Mouse (Mus musculus): ENCODE data around the gene Tmc3. TPM values are rescaled to one million over a fixed set of nuclear protein-coding genes. Genes with fewer than 3 reads are reported as not detected.

The Tmc3 gene
- polyA plus RNA-seq, 1 experiment from 2014 or later, result 0.33 TPM

GRCm38 (mm10) chr7:83640581-83640980 is 55.9 kb downstream of the Tmc3 start:
- no peaks in the 10 kb centered on the region for H3K27me3 ChIP-seq (replicated peaks; ENCODE audit: control insufficient read depth, insufficient read depth, low read length)
- no peaks in the 10 kb centered on the region; the same call in 1 of the 2 replicates for H3K36me3 ChIP-seq (ENCODE audit: control insufficient read depth, insufficient read depth, low read length)
- H3K27ac ChIP-seq (ENCODE audit: low read depth, low read length), result no peak overlapping the region
- WGBS, result 89% methylated on average over 5 of the region's 5 CpGs
- no peak for ATAC-seq
- H3K4me3 ChIP-seq (ENCODE audit: low read length), result no peak overlapping the region
- H3K9me3 ChIP-seq (ENCODE audit: control insufficient read depth, low read length), result no peaks in the 10 kb centered on the region
- no peak overlapping the region for H3K9ac ChIP-seq (ENCODE audit: low read depth, low read length)
- no peaks in the 10 kb centered on the region for H3K4me1 ChIP-seq (ENCODE audit: control insufficient read depth, insufficient read depth, low read depth, low read length)
- no peak overlapping the region for H3K4me2 ChIP-seq (ENCODE audit: low read length)

GRCm38 (mm10) chr7:83641163-83641562 is 56.4 kb downstream of the Tmc3 start:
- H3K36me3 ChIP-seq (ENCODE audit: control insufficient read depth, insufficient read depth, low read length), result no peaks in the 10 kb centered on the region; the same call in 1 of the 2 replicates
- H3K4me2 ChIP-seq (ENCODE audit: low read length), result no peak overlapping the region
- H3K4me3 ChIP-seq (ENCODE audit: low read length), result no peak overlapping the region
- WGBS, result 62% methylated on average over 2 of the region's 2 CpGs
- H3K4me1 ChIP-seq (ENCODE audit: control insufficient read depth, insufficient read depth, low read depth, low read length), result no peaks in the 10 kb centered on the region
- no peaks in the 10 kb centered on the region for H3K27me3 ChIP-seq (replicated peaks; ENCODE audit: control insufficient read depth, insufficient read depth, low read length)
- ATAC-seq, result no peak
- H3K27ac ChIP-seq (ENCODE audit: low read depth, low read length), result no peak overlapping the region
- no peaks in the 10 kb centered on the region for H3K9me3 ChIP-seq (ENCODE audit: control insufficient read depth, low read length)
- no peak overlapping the region for H3K9ac ChIP-seq (ENCODE audit: low read depth, low read length)

DNA sequence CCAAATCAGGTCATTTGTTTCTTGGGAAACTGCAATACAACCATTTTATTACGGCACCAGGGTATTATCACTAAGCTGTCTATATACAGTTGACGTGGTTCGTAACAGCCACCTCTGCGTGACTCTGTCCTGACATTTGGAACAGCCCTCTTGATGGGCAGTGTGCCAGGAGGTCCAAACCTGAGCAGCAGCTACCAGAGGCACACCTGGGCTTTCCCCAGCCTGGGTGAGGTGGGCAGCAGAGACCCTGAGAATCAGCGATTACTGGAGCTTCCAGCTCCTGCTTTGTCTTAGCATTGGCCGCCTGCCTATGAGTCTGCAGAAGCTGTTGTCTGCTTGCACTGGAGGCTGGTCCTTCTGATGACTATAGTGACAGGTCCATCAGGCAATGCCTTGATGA is 58.9 kb downstream of the Tmc3 start:
- Histone ChIP-seq H3K4me1 (ENCODE audit: control insufficient read depth, insufficient read depth, low read depth, low read length) (no peaks in the 10 kb centered on the region), H3K4me2 (ENCODE audit: low read length) (no peak overlapping the region), H3K27me3 (replicated peaks; ENCODE audit: control insufficient read depth, insufficient read depth, low read length) (no peaks in the 10 kb centered on the region), H3K9me3 (ENCODE audit: control insufficient read depth, low read length) (no peaks in the 10 kb centered on the region), H3K27ac (ENCODE audit: low read depth, low read length) (no peak overlapping the region), H3K4me3 (ENCODE audit: low read length) (no peak overlapping the region), H3K9ac (ENCODE audit: low read depth, low read length) (no peak overlapping the region), H3K36me3 (ENCODE audit: control insufficient read depth, insufficient read depth, low read length) (no peaks in the 10 kb centered on the region; the same call in 1 of the 2 replicates)
- no peak for ATAC-seq
- 83% methylated on average over 6 of the region's 6 CpGs for WGBS

DNA sequence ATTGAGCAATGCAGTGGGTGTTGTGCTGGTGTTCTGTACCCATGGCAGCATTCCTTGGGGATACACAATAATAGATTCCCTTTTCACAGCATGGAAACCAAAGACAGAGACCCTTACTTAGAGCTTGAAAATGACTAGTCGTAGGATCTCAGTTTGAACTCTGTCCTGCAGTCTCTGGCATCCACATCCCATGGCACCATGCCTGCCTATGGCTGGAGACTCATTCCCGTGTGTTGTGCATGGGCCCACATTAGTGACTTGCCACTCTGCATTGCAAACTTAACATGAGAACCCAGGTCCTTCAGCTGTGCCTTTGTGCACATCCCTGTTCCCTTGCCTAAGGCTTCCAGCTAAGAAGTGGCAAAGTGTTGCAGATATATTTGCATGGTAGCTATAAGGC is 60.0 kb downstream of the Tmc3 start:
- no peak overlapping the region for H3K4me3 ChIP-seq (ENCODE audit: low read length)
- H3K36me3 ChIP-seq (ENCODE audit: control insufficient read depth, insufficient read depth, low read length), result no peaks in the 10 kb centered on the region; the same call in 1 of the 2 replicates
- H3K9me3 ChIP-seq (ENCODE audit: control insufficient read depth, low read length), result no peaks in the 10 kb centered on the region
- H3K9ac ChIP-seq (ENCODE audit: low read depth, low read length), result no peak overlapping the region
- no peaks in the 10 kb centered on the region for H3K4me1 ChIP-seq (ENCODE audit: control insufficient read depth, insufficient read depth, low read depth, low read length)
- no peaks in the 10 kb centered on the region for H3K27me3 ChIP-seq (replicated peaks; ENCODE audit: control insufficient read depth, insufficient read depth, low read length)
- no peak overlapping the region for H3K27ac ChIP-seq (ENCODE audit: low read depth, low read length)
- H3K4me2 ChIP-seq (ENCODE audit: low read length), result no peak overlapping the region
- no peak for ATAC-seq
- 70% methylated on average over 2 of the region's 2 CpGs for WGBS

DNA sequence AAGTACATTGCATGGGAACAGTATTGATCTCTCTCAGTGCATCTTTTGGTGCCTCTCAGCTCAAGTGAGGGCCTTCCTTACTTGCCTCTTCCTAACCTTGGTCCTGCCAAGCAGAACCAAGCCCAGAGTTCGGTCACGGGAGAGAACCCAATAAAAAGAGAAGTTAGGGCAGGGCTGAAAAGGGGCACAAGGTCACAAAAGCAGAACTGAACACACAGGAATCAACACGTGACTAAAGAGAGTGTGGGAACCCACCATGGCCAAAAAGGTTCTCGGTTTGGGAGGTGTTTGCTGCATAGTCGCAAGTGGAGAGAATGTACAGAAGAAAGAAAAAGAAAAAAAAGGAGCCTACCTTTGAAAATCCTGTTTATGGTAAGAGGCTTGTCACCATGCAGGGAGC is 60.7 kb downstream of the Tmc3 start:
- no peaks in the 10 kb centered on the region; the same call in 1 of the 2 replicates for H3K36me3 ChIP-seq (ENCODE audit: control insufficient read depth, insufficient read depth, low read length)
- no peak for ATAC-seq
- H3K4me1 ChIP-seq (ENCODE audit: control insufficient read depth, insufficient read depth, low read depth, low read length), result no peaks in the 10 kb centered on the region
- H3K4me3 ChIP-seq (ENCODE audit: low read length), result no peak overlapping the region
- WGBS, result 80% methylated on average over 5 of the region's 5 CpGs
- H3K27ac ChIP-seq (ENCODE audit: low read depth, low read length), result no peak overlapping the region
- no peaks in the 10 kb centered on the region for H3K27me3 ChIP-seq (replicated peaks; ENCODE audit: control insufficient read depth, insufficient read depth, low read length)
- H3K4me2 ChIP-seq (ENCODE audit: low read length), result no peak overlapping the region
- no peaks in the 10 kb centered on the region for H3K9me3 ChIP-seq (ENCODE audit: control insufficient read depth, low read length)
- no peak overlapping the region for H3K9ac ChIP-seq (ENCODE audit: low read depth, low read length)

GRCm38 (mm10) chr7:83648807-83649206 is 64.1 kb downstream of the Tmc3 start:
- H3K36me3 ChIP-seq (ENCODE audit: control insufficient read depth, insufficient read depth, low read length), result no peaks in the 10 kb centered on the region
- no peak overlapping the region for H3K9ac ChIP-seq (ENCODE audit: low read depth, low read length)
- WGBS, result 81% methylated on average over 7 of the region's 7 CpGs
- no peak overlapping the region for H3K4me3 ChIP-seq (ENCODE audit: low read length)
- H3K27me3 ChIP-seq (replicated peaks; ENCODE audit: control insufficient read depth, insufficient read depth, low read length), result no peaks in the 10 kb centered on the region
- H3K9me3 ChIP-seq (ENCODE audit: control insufficient read depth, low read length), result no peaks in the 10 kb centered on the region
- no peak overlapping the region for H3K4me2 ChIP-seq (ENCODE audit: low read length)
- no peak overlapping the region for H3K27ac ChIP-seq (ENCODE audit: low read depth, low read length)
- H3K4me1 ChIP-seq (ENCODE audit: control insufficient read depth, insufficient read depth, low read depth, low read length), result no peaks in the 10 kb centered on the region
- ATAC-seq, result no peak

GRCm38 (mm10) chr7:83650638-83651037 is 65.9 kb downstream of the Tmc3 start:
- WGBS, result 93% methylated on average over 5 of the region's 5 CpGs
- H3K27me3 ChIP-seq (replicated peaks; ENCODE audit: control insufficient read depth, insufficient read depth, low read length), result no peaks in the 10 kb centered on the region
- no peaks in the 10 kb centered on the region for H3K36me3 ChIP-seq (ENCODE audit: control insufficient read depth, insufficient read depth, low read length)
- no peaks in the 10 kb centered on the region for H3K9me3 ChIP-seq (ENCODE audit: control insufficient read depth, low read length)
- H3K4me1 ChIP-seq (ENCODE audit: control insufficient read depth, insufficient read depth, low read depth, low read length), result no peaks in the 10 kb centered on the region
- H3K4me3 ChIP-seq (ENCODE audit: low read length), result no peak overlapping the region
- no peak overlapping the region for H3K27ac ChIP-seq (ENCODE audit: low read depth, low read length)
- ATAC-seq, result no peak
- no peak overlapping the region for H3K9ac ChIP-seq (ENCODE audit: low read depth, low read length)
- no peak overlapping the region for H3K4me2 ChIP-seq (ENCODE audit: low read length)

DNA sequence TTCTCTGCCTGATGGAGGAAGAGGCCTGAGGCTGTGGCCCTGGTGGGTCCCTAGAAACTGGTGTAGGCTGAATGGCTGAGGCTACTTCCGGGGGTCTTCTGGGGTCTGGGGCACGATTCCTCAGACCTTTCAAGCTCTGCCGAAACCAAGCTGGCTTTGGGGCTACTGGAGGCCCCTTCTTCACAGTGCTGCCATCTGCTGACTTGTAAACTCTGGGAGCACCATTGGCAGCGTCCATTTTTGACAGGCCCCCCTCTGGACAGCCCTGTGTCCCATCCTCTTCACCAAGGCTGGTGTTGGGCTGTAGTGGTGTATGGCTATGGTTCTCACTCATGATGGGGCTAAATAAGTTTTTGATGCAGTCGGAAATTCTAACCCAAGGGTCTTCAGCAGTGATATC is 67.8 kb downstream of the Tmc3 start:
- no peak overlapping the region for H3K27ac ChIP-seq (ENCODE audit: low read depth, low read length)
- no peaks in the 10 kb centered on the region for H3K27me3 ChIP-seq (replicated peaks; ENCODE audit: control insufficient read depth, insufficient read depth, low read length)
- H3K9ac ChIP-seq (ENCODE audit: low read depth, low read length), result no peak overlapping the region
- 87% methylated on average over 5 of the region's 5 CpGs for WGBS
- H3K4me2 ChIP-seq (ENCODE audit: low read length), result no peak overlapping the region
- no peak for ATAC-seq
- no peak overlapping the region for H3K4me3 ChIP-seq (ENCODE audit: low read length)
- H3K4me1 ChIP-seq (ENCODE audit: control insufficient read depth, insufficient read depth, low read depth, low read length), result no peaks in the 10 kb centered on the region
- H3K9me3 ChIP-seq (ENCODE audit: control insufficient read depth, low read length), result no peaks in the 10 kb centered on the region
- H3K36me3 ChIP-seq (ENCODE audit: control insufficient read depth, insufficient read depth, low read length), result no peaks in the 10 kb centered on the region

- no peak for ATAC-seq
- H3K27ac ChIP-seq (ENCODE audit: low read depth, low read length), result no peak overlapping the region
- no peak overlapping the region for H3K4me3 ChIP-seq (ENCODE audit: low read length)
- WGBS, result 97% methylated on average over 2 of the region's 2 CpGs
- no peak overlapping the region for H3K9ac ChIP-seq (ENCODE audit: low read depth, low read length)
- H3K4me1 ChIP-seq (ENCODE audit: control insufficient read depth, insufficient read depth, low read depth, low read length), result no peaks in the 10 kb centered on the region
- no peaks in the 10 kb centered on the region for H3K9me3 ChIP-seq (ENCODE audit: control insufficient read depth, low read length)
- H3K4me2 ChIP-seq (ENCODE audit: low read length), result no peak overlapping the region
- no peaks in the 10 kb centered on the region for H3K36me3 ChIP-seq (ENCODE audit: control insufficient read depth, insufficient read depth, low read length)
- H3K27me3 ChIP-seq (replicated peaks; ENCODE audit: control insufficient read depth, insufficient read depth, low read length), result no peaks in the 10 kb centered on the region
Observed at GRCm38 (mm10) chr7:83653605-83654051, 68.9 kb downstream of the Tmc3 start.

- no peak overlapping the region for H3K4me3 ChIP-seq (ENCODE audit: low read length)
- no peaks in the 10 kb centered on the region for H3K36me3 ChIP-seq (ENCODE audit: control insufficient read depth, insufficient read depth, low read length)
- no peak for ATAC-seq
- H3K27ac ChIP-seq (ENCODE audit: low read depth, low read length), result no peak overlapping the region
- H3K9ac ChIP-seq (ENCODE audit: low read depth, low read length), result no peak overlapping the region
- H3K4me2 ChIP-seq (ENCODE audit: low read length), result no peak overlapping the region
- H3K4me1 ChIP-seq (ENCODE audit: control insufficient read depth, insufficient read depth, low read depth, low read length), result no peaks in the 10 kb centered on the region
- 91% methylated on average over 2 of the region's 2 CpGs for WGBS
- no peaks in the 10 kb centered on the region for H3K27me3 ChIP-seq (replicated peaks; ENCODE audit: control insufficient read depth, insufficient read depth, low read length)
- no peaks in the 10 kb centered on the region for H3K9me3 ChIP-seq (ENCODE audit: control insufficient read depth, low read length)
Observed at GRCm38 (mm10) chr7:83654196-83654595, 69.5 kb downstream of the Tmc3 start.
